Mouse (Mus musculus): ENCODE measurements at regions not wholly inside any gene's neighbourhood (a gene's known extent, or its start where the extent isn't known, plus 50 kb on each side); places are given as distances from the start of the nearest gene placed in this dataset.
A peak's percentile ranks its signal among the peaks of the same experiment; 100 is the strongest.

DNA sequence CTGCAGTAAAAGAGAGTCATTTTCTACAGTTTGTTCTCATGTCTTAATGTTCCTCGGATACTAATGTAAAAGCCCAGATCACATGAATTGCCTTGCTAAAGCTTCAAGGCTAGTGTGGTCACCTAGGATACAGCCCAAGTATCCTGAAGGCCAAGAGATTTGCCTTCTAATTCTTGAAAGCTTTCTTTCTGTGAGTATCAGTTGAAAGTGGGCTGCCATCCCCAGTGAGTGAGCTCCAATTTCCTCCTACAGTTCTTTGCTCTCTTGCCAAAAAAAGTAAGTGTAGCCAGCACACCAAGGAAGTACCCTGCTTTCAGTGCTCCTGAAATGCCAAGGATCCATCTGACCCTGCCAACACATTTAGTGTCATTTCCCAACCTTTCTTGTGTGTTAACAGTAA, 79.3 kb upstream of the Tab2 start:
- no peaks in the 10 kb centered on the region for H3K9me3 ChIP-seq (replicated peaks; ENCODE audit: control insufficient read depth, low read length)
- 80% methylated on average over 1 of the region's 1 CpGs for WGBS
- H3K4me1 ChIP-seq (ENCODE audit: control insufficient read depth, insufficient read depth): peaks cover 9% of the 10 kb centered on the region; the same call in 1 of the 2 replicates
- no peak overlapping the region for H3K4me3 ChIP-seq (ENCODE audit: low read depth, low read length)
- ATAC-seq (ENCODE audit: insufficient read depth, low read depth) (no peak), DNase-seq (ENCODE audit: low spot score) (no peak)
- H3K36me3 ChIP-seq (replicated peaks; ENCODE audit: control insufficient read depth, insufficient read depth, low read length): no peaks in the 10 kb centered on the region
- no peak overlapping the region for H3K4me2 ChIP-seq (ENCODE audit: low read depth, low read length)
- H3K27me3 ChIP-seq (ENCODE audit: control insufficient read depth, insufficient read depth, low read length): no peaks in the 10 kb centered on the region
- no peak overlapping the region for H3K27ac ChIP-seq (ENCODE audit: low read depth)
- no peak overlapping the region for H3K9ac ChIP-seq (replicated peaks; ENCODE audit: low read depth, low read length)
- TF ChIP-seq EP300 (IDR thresholded peaks at IDR 0.05; ENCODE audit: low read depth) (no peak), CTCF (IDR thresholded peaks at IDR 0.05; ENCODE audit: low read depth) (no peak)

DNA sequence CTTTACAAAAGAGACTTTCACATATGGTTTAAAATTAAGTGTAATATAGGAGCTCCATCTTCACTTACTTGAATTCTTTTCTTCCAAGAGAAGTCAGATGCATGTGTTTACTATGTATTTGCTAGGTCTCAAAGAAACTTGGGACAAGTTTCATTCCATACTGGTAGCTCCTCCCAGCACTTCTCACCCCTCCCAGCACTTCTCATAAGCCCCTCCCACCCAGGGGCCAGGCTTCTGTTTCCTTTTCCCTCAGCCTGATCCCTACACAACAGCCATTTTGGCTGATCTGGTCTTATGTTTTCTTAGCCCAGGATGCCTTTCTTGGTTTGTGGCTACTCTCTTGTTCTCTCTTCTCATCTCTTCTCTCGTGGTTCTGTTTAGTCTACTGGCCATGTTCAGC, 76.2 kb upstream of the Tab2 start:
- TF ChIP-seq CTCF (IDR thresholded peaks at IDR 0.05; ENCODE audit: low read depth): no peak
- no peak for TF ChIP-seq EP300 (IDR thresholded peaks at IDR 0.05; ENCODE audit: low read depth)
- Histone ChIP-seq H3K27me3 (ENCODE audit: control insufficient read depth, insufficient read depth, low read length) (no peaks in the 10 kb centered on the region), H3K36me3 (replicated peaks; ENCODE audit: control insufficient read depth, insufficient read depth, low read length) (no peaks in the 10 kb centered on the region), H3K9ac (replicated peaks; ENCODE audit: low read depth, low read length) (no peak overlapping the region), H3K4me1 (ENCODE audit: control insufficient read depth, insufficient read depth) (no peaks in the 10 kb centered on the region), H3K4me3 (ENCODE audit: low read depth, low read length) (no peak overlapping the region), H3K9me3 (replicated peaks; ENCODE audit: control insufficient read depth, low read length) (no peaks in the 10 kb centered on the region), H3K4me2 (ENCODE audit: low read depth, low read length) (no peak overlapping the region), H3K27ac (ENCODE audit: low read depth) (no peak overlapping the region)
- 80% methylated on average over 1 of the region's 1 CpGs for WGBS
- ATAC-seq (ENCODE audit: insufficient read depth, low read depth) (no peak), DNase-seq (ENCODE audit: low spot score) (no peak)

GRCm38 (mm10) chr10:8028840-8029239, 72.8 kb upstream of the Tab2 start:
- no peaks in the 10 kb centered on the region for H3K4me1 ChIP-seq (ENCODE audit: control insufficient read depth, insufficient read depth)
- peak; percentile 44 for ATAC-seq (ENCODE audit: insufficient read depth, low read depth)
- no peak for TF ChIP-seq EP300 (IDR thresholded peaks at IDR 0.05; ENCODE audit: low read depth)
- TF ChIP-seq CTCF (IDR thresholded peaks at IDR 0.05; ENCODE audit: low read depth): no peak
- H3K4me3 ChIP-seq (ENCODE audit: low read depth, low read length): no peak overlapping the region
- WGBS: 38% methylated on average over 2 of the region's 2 CpGs
- H3K27me3 ChIP-seq (ENCODE audit: control insufficient read depth, insufficient read depth, low read length): no peaks in the 10 kb centered on the region
- H3K27ac ChIP-seq (ENCODE audit: low read depth): no peak overlapping the region
- H3K9me3 ChIP-seq (replicated peaks; ENCODE audit: control insufficient read depth, low read length): no peaks in the 10 kb centered on the region
- H3K4me2 ChIP-seq (ENCODE audit: low read depth, low read length): no peak overlapping the region
- no peak for DNase-seq (ENCODE audit: low spot score)
- no peaks in the 10 kb centered on the region for H3K36me3 ChIP-seq (replicated peaks; ENCODE audit: control insufficient read depth, insufficient read depth, low read length)
- no peak overlapping the region for H3K9ac ChIP-seq (replicated peaks; ENCODE audit: low read depth, low read length)

GRCm38 (mm10) chr10:8027023-8027422, 71.0 kb upstream of the Tab2 start:
- TF ChIP-seq CTCF (IDR thresholded peaks at IDR 0.05; ENCODE audit: low read depth): no peak
- TF ChIP-seq EP300 (IDR thresholded peaks at IDR 0.05; ENCODE audit: low read depth): no peak
- DNase-seq (ENCODE audit: low spot score) (no peak), ATAC-seq (ENCODE audit: insufficient read depth, low read depth) (no peak)
- no peak overlapping the region for H3K9ac ChIP-seq (replicated peaks; ENCODE audit: low read depth, low read length)
- no peak overlapping the region for H3K4me3 ChIP-seq (ENCODE audit: low read depth, low read length)
- no peak overlapping the region for H3K27ac ChIP-seq (ENCODE audit: low read depth)
- WGBS: 44% methylated on average over 6 of the region's 6 CpGs
- no peak overlapping the region for H3K4me2 ChIP-seq (ENCODE audit: low read depth, low read length)
- no peaks in the 10 kb centered on the region for H3K9me3 ChIP-seq (replicated peaks; ENCODE audit: control insufficient read depth, low read length)
- no peaks in the 10 kb centered on the region for H3K36me3 ChIP-seq (replicated peaks; ENCODE audit: control insufficient read depth, insufficient read depth, low read length)
- no peaks in the 10 kb centered on the region for H3K27me3 ChIP-seq (ENCODE audit: control insufficient read depth, insufficient read depth, low read length)
- 0 out of 2 replicates have a peak, but pooled peaks cover 1% of the 10 kb centered on the region for H3K4me1 ChIP-seq (ENCODE audit: control insufficient read depth, insufficient read depth)

- DNase-seq (ENCODE audit: low spot score) (no peak), ATAC-seq (ENCODE audit: insufficient read depth, low read depth) (no peak)
- WGBS: 91% methylated on average over 2 of the region's 2 CpGs
- no peak overlapping the region for H3K4me3 ChIP-seq (ENCODE audit: low read depth, low read length)
- no peak for TF ChIP-seq CTCF (IDR thresholded peaks at IDR 0.05; ENCODE audit: low read depth)
- TF ChIP-seq EP300 (IDR thresholded peaks at IDR 0.05; ENCODE audit: low read depth): no peak
- no peak overlapping the region for H3K27ac ChIP-seq (ENCODE audit: low read depth)
- H3K27me3 ChIP-seq (ENCODE audit: control insufficient read depth, insufficient read depth, low read length): no peaks in the 10 kb centered on the region
- H3K36me3 ChIP-seq (replicated peaks; ENCODE audit: control insufficient read depth, insufficient read depth, low read length): no peaks in the 10 kb centered on the region
- no peaks in the 10 kb centered on the region for H3K9me3 ChIP-seq (replicated peaks; ENCODE audit: control insufficient read depth, low read length)
- no peak overlapping the region for H3K4me2 ChIP-seq (ENCODE audit: low read depth, low read length)
- no peak overlapping the region for H3K9ac ChIP-seq (replicated peaks; ENCODE audit: low read depth, low read length)
- 0 out of 2 replicates have a peak, but pooled peaks cover 3% of the 10 kb centered on the region for H3K4me1 ChIP-seq (ENCODE audit: control insufficient read depth, insufficient read depth)
These were observed 67.7 kb upstream of the Tab2 start for GRCm38 (mm10) chr10:8023741-8024140.

DNA sequence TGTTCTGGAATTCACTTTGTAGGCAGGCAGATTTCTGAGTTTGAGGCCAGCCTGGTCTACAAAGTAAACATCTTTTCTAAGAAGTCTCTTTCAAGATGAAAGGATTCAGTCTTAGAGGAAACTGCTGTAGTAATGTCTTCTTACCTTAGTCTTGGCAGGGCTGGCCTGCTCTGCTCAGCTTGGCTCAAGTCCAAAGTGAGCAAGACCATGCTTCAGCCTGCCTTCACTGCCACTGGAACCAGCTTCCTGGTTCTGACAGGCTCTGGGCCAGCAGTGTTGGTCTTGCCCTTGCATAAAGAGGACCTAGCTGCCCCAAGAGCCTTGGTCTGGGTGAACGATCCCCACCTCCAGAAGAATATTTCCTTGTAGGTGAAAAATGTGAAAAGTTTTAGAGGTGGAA, 65.9 kb upstream of the Tab2 start:
- Histone ChIP-seq H3K4me1 (ENCODE audit: control insufficient read depth, insufficient read depth) (0 out of 2 replicates have a peak, but pooled peaks cover 3% of the 10 kb centered on the region), H3K9ac (replicated peaks; ENCODE audit: low read depth, low read length) (no peak overlapping the region), H3K4me3 (ENCODE audit: low read depth, low read length) (no peak overlapping the region), H3K9me3 (replicated peaks; ENCODE audit: control insufficient read depth, low read length) (no peaks in the 10 kb centered on the region), H3K36me3 (replicated peaks; ENCODE audit: control insufficient read depth, insufficient read depth, low read length) (no peaks in the 10 kb centered on the region), H3K27ac (ENCODE audit: low read depth) (no peak overlapping the region), H3K27me3 (ENCODE audit: control insufficient read depth, insufficient read depth, low read length) (no peaks in the 10 kb centered on the region), H3K4me2 (ENCODE audit: low read depth, low read length) (no peak overlapping the region)
- no peak for TF ChIP-seq EP300 (IDR thresholded peaks at IDR 0.05; ENCODE audit: low read depth)
- TF ChIP-seq CTCF (IDR thresholded peaks at IDR 0.05; ENCODE audit: low read depth): no peak
- DNase-seq (ENCODE audit: low spot score) (no peak), ATAC-seq (ENCODE audit: insufficient read depth, low read depth) (no peak)
- 55% methylated on average over 1 of the region's 1 CpGs for WGBS
